Mouse (Mus musculus) kidney, adult 9 months (tissue): ENCODE measurements around the gene Tnfaip8l2.
A peak's percentile ranks its signal among the peaks of the same experiment; 100 is the strongest.
"Not testable (repeated sequence)": the region's sequence is repeated elsewhere in the genome, so short reads cannot be mapped to it uniquely, and the experiment has no call there.

Experiments
- DNase-seq: peaks from one replicate; pipeline ENCODE4 v3.0.0; 2022

Tnfaip8l2 gene

GRCm38 (mm10) chr3:95110911-95111726, 31.0 kb downstream of the Tnfaip8l2 start, which contains the start of gene Vps72:
Vps72 (plus strand) TSS chr3:95111022.
- DNase-seq: peak; percentile 93

GRCm38 (mm10) chr3:95107898-95108297, 34.3 kb downstream of the Tnfaip8l2 start:
- peak; percentile 43 for DNase-seq

DNA sequence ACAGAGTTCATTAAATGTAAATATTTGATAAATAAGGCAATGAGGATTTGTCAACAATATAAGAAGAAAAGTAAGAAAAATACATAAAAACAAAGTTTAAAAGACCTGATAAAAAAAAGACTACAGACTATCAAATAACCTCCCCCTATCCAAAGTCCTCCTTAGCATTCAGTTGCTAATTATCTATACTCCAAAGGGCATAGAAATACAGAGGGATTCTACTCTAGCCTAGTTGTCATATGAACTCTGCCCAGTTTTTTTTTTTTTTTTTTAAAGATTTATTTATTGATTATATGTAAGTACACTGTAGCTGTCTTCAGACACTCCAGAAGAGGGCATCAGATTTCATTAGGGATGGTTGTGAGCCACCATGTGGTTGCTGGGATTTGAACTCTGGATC, 34.9 kb downstream of the Tnfaip8l2 start:
- not testable (repeated sequence) for DNase-seq

- peak; percentile 98 for DNase-seq
Observed at GRCm38 (mm10) chr3:95106338-95107117, 35.6 kb downstream of the Tnfaip8l2 start, which contains the start of gene Pip5k1a. Pip5k1a (minus strand) TSS chr3:95106930.

GRCm38 (mm10) chr3:95105586-95106337, 36.4 kb downstream of the Tnfaip8l2 start:
- DNase-seq: no peak

- DNase-seq: no peak
Observed at GRCm38 (mm10) chr3:95105121-95105520, 37.0 kb downstream of the Tnfaip8l2 start.

DNA sequence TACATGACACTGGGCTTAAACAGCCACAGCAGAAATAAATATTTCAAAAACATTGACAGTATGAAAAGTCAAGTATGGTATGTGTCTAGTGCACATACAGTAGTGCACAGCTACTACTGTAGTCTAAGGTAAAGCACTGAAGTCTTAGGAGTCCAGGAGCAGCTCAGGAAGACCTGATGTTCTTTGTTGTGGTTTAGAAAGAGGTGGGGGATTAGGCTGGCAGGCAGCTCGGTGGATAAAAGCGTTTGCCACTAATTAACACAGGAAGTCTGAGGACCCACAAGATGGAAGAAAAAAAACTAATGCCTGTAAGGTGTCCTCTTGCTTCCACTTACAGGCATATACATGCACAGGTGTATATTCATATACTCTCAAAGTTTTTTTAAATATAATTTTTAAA, 41.3 kb downstream of the Tnfaip8l2 start:
- DNase-seq: no peak
